Mouse (Mus musculus): ENCODE results near the gene Tspan5. TPM values are rescaled to one million over a fixed set of nuclear protein-coding genes. Genes with fewer than 3 reads are reported as not detected.

The Tspan5 gene
- total RNA-seq (2023) = 14.7 TPM

DNA sequence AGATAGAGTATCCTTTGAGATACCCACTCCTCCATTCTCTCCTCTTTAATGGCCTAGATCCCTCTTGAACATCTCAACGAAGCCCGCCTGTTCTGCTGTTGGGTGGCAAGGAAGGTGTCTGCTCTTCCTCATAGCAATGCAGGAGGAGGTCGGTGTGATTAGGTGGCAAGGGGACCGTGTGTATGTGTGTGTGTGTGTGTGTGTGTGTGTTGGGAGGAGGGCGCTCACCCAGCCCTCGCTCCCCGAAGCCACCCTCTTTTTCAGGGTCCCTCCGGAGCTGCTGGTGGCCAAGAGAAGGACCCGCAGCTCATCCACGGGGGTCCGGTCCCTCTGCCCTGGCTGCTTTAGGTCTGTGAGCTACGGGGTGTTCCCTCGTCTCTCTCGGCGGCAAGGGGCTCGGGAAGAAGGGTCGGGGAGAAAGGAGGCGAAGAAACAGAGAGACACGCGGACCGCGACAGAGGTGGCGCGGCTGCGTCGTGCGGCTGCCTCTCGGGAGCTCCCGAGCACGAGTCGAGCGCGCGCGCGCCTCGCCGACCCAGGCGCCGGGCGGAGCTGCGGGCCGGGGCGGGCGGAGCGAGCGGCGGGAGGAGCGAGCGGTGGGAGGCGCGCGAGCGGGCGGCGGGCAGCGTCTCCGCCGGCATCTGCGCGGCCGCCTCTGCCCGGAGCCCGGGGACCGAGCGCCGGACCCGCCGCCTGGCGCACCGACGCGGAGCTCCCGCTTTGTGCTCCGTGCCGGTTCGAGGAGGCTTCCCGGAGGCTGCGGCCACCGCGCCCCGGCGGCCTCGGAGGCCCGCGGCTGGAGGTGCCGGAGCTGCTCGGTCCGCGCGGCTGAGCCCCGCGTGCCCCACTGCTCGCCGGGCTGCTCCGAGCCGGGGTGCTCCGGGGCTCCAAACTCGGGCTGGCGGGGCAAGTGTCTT is at the start of gene Tspan5:
Gene Tspan5 (plus strand): TSS at position 547 of the 917 bp plus-strand sequence.

Other genes starting within 250 kb of the Tspan5 start
- gene Eif4e, start 216.0 kb upstream of the Tspan5 start, total RNA-seq (2023) = 63.4 TPM